17 mouse cellular contexts compared by ENCODE assay signal in genomic region chr13:72593310-72593709, GRCm38 (mm10). TPM values are rescaled to one million over a fixed set of nuclear protein-coding genes. Genes with fewer than 3 reads are reported as not detected.
"Had no signal": no experiment of that assay in that cellular context is flagged by ENCODE, and none has a peak within 500 bp of the region (broad histone marks: within the 10 kb centered on the region; RNA-seq: fewer than 3 reads in every experiment).

No protein-coding gene starts in this region.

- H3K4me3 ChIP-seq: intestine, embryonic 15.5 days; kidney, embryonic 15.5 days; left cerebral cortex, adult 2 months; liver, embryonic 13.5 days; midbrain, embryonic 13.5 days had no signal

- H3K36me3 ChIP-seq: intestine, embryonic 15.5 days; kidney, embryonic 15.5 days; liver, embryonic 13.5 days; midbrain, embryonic 13.5 days had no signal

- H3K27me3 ChIP-seq: intestine, embryonic 15.5 days; kidney, embryonic 15.5 days; liver, embryonic 13.5 days; midbrain, embryonic 13.5 days had no signal

- H3K27ac ChIP-seq: intestine, embryonic 15.5 days; kidney, embryonic 15.5 days; left cerebral cortex, adult 2 months; liver, embryonic 13.5 days; macrophage; midbrain, embryonic 13.5 days had no signal

- ATAC-seq: intestine, embryonic 15.5 days; midbrain, embryonic 13.5 days had no signal

- H3K4me1 ChIP-seq: intestine, embryonic 15.5 days; kidney, embryonic 15.5 days; liver, embryonic 13.5 days; midbrain, embryonic 13.5 days had no signal

- H3K9ac ChIP-seq: intestine, embryonic 15.5 days; kidney, embryonic 15.5 days; liver, embryonic 13.5 days; midbrain, embryonic 13.5 days had no signal

- DNase-seq: kidney, adult 11 months; kidney, adult 8-10 months; kidney, postnatal 10 days; kidney, postnatal 36 days; layer of hippocampus, postnatal 36 days; liver, embryonic 13.5 days; thymus, postnatal 25 days had no signal

- H3K9me3 ChIP-seq: intestine, embryonic 15.5 days; kidney, embryonic 15.5 days; liver, embryonic 13.5 days; midbrain, embryonic 13.5 days had no signal

- H3K4me2 ChIP-seq: intestine, embryonic 15.5 days; kidney, embryonic 15.5 days; liver, embryonic 13.5 days; midbrain, embryonic 13.5 days had no signal

RNA-seq across cellular contexts. Expression of gene Irx2, which starts 35.3 kb away (rescaled TPM):
- total RNA-seq: layer of hippocampus, postnatal 36 days; left cerebral cortex, adult 2 months; left cerebral cortex, postnatal 36 days; liver, adult 2 months; megakaryocyte, adult 5-6 weeks had no signal
- polyA plus RNA-seq: liver, adult 2 months; liver, embryonic 16.5 days; macrophage; spleen, adult 2 months had no signal
